Mouse (Mus musculus): ENCODE results near the gene Olfr589.
"Not testable (repeated sequence)": the region's sequence is repeated elsewhere in the genome, so short reads cannot be mapped to it uniquely, and the experiment has no call there.

DNA sequence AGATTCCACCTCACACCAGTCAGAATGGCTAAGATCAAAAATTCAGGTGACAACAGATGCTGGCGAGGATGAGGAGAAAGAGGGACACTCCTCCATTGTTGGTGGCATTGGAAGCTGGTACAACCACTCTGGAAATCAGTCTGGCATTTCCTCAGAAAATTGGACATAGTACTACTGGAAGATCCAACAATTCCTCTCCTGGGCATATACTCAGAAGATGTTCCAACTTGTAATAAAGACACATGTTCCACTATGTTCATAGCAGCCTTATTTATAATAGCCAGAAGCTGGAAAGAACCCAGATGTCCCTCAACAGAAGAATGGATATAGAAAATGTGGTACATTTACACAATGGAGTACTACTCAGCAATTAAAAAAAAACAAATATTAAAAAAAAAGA is 28.3 kb upstream of the Olfr589 start, which contains the start of gene Olfr592:
- TF ChIP-seq GATA1, TAL1 (IDR thresholded peaks at IDR 0.05; ENCODE audit: low read length): not testable (repeated sequence)
